Mouse (Mus musculus) midbrain, embryonic 10.5 days (tissue): ENCODE results near the gene Gm45234. TPM values are rescaled to one million over a fixed set of nuclear protein-coding genes. Genes with fewer than 3 reads are reported as not detected.
"Not testable (repeated sequence)": the region's sequence is repeated elsewhere in the genome, so short reads cannot be mapped to it uniquely, and the experiment has no call there.

ENCODE experiments used
- DNase-seq: peaks from one replicate; pipeline ENCODE4 v3.0.0-alpha.2; 2017; ENCODE audit warnings: low spot score
- H3K27ac ChIP-seq: fragments of 300-500 bp; sonication (generic); replicated peaks from 2 replicates; pipeline ENCODE4 v1.5.1; 2016; ENCODE audit warnings: mild to moderate bottlenecking
- H3K27me3 ChIP-seq: fragments of 300-500 bp; sonication (generic); 2 replicates; pipeline ENCODE4 v1.6.1; 2016; ENCODE audit warnings: low read depth, mild to moderate bottlenecking; ENCODE audit not compliant: poor library complexity, severe bottlenecking
- H3K36me3 ChIP-seq: fragments of 300-500 bp; sonication (generic); 2 replicates; pipeline ENCODE4 v1.6.1; 2016; ENCODE audit warnings: mild to moderate bottlenecking, moderate library complexity
- H3K4me1 ChIP-seq: fragments of 300-500 bp; sonication (generic); 2 replicates; pipeline ENCODE4 v1.6.1; 2016
- H3K4me3 ChIP-seq: fragments of 300-500 bp; sonication (generic); 2 replicates; pipeline ENCODE4 v1.5.1; 2016; ENCODE audit warnings: mild to moderate bottlenecking, moderate library complexity
- H3K9me3 ChIP-seq: fragments of 300-500 bp; sonication (generic); replicated peaks from 2 replicates; pipeline ENCODE4 v1.6.1; 2016; ENCODE audit warnings: mild to moderate bottlenecking
- WGBS: fragments of 180-500 bp; shearing (Covaris S2); methylation state at CpG from one replicate; pipeline ENCODE4 v1.1.7; 2016; 5-methylcytosine and 5-hydroxymethylcytosine counted together
- polyA plus RNA-seq: library from polyadenylated mRNA; unstranded; fragments of >200 nt; fragmentation: Nextera tagmentation; extraction: Ambion mirVana; gene quantifications from 2 replicates; pipeline ENCODE4 v1.2.1, GENCODE M21; 2016

The Gm45234 gene
- not detected in 2 replicates for polyA plus RNA-seq

DNA sequence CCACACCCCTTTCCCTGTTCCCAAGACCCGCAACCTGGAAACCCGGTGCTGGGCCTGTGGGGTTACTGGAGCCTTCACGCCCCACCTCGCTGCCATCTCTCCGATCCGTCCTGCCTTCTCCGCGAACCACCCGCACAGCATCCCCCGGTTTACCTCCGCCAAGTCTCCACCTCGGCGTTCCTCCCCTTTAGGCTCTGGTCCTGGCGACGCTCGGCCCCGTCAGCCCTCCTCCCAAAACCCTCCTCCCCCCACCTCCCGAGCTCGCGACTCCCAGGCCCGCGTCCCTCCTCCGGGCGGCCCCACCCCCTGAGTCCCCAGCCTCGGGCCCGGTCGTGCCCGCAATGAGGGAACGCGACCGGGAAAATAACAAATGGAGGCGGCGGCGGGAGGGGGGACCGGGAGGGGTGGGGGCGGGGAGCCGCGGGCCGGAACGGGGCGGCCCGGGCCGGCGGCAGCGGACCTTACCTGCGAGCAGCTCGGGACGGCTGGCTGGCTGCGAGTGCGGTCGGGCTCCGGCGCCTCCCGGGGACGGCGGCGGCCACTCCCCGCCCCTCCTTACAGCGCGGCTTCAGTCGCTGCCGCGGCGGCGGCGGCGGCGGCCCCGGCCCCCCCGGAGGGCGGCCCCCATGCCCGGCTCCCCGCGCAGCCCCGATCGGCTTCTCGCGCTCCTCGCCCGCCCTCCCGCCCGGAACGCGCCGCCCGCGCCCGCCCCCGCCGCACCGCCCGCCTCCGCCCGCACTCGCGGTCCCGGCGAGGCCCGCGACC, at the start of gene Gm45234, which contains the start of gene Atn1:
Gene Gm45234, minus strand, starts transcription at position 191 of the 765 bp plus-strand sequence.
Gene Atn1, minus strand, starts transcription at position 694 of the 765 bp plus-strand sequence.
- H3K4me3 ChIP-seq: peak within 1 kb of the TSS; percentile 90
- H3K9me3 ChIP-seq: no peaks in the 10 kb centered on the region
- under 1% methylated on average over 73 of the region's 100 CpGs for WGBS
- H3K4me1 ChIP-seq: peaks cover 54% of the 10 kb centered on the region
- H3K27me3 ChIP-seq: no peaks in the 10 kb centered on the region
- H3K27ac ChIP-seq: peak within 1 kb of the TSS; percentile 98
- H3K36me3 ChIP-seq: 0 out of 2 replicates have a peak, but pooled peaks cover 8% of the 10 kb centered on the region
- peak; percentile 81 for DNase-seq

DNA sequence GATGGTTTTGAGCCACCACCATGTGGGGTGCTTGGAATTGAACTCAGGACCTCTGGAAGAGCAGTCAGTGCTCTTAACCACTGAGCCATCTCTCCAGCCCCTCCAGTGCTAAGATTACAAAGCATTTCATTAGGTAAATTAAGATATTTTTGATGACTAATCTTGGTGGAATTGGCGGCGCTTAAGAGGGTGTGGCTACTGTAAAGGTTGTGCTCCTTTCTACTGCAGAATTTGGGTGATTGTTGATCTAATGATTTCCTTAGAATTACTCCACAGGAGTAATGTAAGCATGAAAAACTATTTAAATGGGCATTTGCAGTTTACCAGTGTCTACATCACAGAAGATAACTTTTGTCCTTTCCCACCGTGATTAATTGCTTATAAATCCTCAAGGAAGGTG, 48.5 kb upstream of the Gm45234 start:
- Histone ChIP-seq H3K4me1 (peaks cover 34% of the 10 kb centered on the region), H3K27ac (no peak overlapping the region), H3K9me3 (no peaks in the 10 kb centered on the region), H3K4me3 (no peak overlapping the region), H3K27me3 (no peaks in the 10 kb centered on the region), H3K36me3 (no peaks in the 10 kb centered on the region)
- WGBS: 89% methylated on average over 3 of the region's 3 CpGs
- no peak for DNase-seq

DNA sequence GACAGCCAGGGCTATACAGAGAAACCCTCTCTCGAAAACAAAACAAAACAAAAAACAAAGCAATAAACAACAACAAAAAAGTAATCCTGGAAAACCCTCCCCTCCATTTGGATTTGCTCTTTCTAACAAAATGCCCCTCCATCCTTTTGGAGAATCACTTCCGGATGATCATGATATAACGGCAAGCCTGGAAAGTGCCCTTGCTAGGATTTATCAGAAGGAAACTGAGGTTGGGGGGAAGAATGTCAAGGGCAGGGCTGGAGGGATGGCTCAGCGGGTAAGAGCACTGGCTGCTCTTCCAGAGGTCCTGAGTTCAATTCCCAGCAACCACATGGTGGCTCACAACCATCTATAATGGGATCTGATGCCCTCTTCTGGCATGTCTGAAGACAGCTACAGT, 47.9 kb upstream of the Gm45234 start:
- H3K4me3 ChIP-seq, H3K9me3 ChIP-seq, H3K27ac ChIP-seq, DNase-seq, H3K27me3 ChIP-seq, H3K36me3 ChIP-seq: not testable (repeated sequence)
- peaks cover 28% of the 10 kb centered on the region for H3K4me1 ChIP-seq
- 94% methylated on average over 4 of the region's 4 CpGs for WGBS

DNA sequence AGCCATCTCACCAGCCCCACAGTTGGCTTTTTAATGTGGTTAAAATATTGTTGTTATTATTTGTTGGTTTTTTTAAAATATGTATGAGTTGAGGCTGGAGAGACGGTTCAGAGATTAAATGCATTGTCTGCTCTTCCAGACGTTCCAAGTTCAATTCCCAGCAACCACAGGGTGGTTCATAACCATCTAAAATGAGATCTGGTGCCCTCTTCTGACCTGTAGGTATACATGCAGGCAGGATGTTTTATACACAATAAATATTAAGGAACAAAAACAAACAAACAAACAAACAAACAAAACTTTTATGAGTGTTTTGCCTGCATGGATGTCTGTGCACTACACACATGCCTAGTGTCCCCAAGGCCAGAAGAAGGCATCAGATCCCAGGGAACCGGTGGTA, 47.2 kb upstream of the Gm45234 start:
- Histone ChIP-seq H3K27me3 (no peaks in the 10 kb centered on the region), H3K9me3 (no peaks in the 10 kb centered on the region), H3K36me3 (no peaks in the 10 kb centered on the region), H3K4me1 (peaks cover 21% of the 10 kb centered on the region), H3K27ac (no peak overlapping the region), H3K4me3 (no peak overlapping the region)
- WGBS: 75% methylated on average over 3 of the region's 3 CpGs
- DNase-seq: no peak

DNA sequence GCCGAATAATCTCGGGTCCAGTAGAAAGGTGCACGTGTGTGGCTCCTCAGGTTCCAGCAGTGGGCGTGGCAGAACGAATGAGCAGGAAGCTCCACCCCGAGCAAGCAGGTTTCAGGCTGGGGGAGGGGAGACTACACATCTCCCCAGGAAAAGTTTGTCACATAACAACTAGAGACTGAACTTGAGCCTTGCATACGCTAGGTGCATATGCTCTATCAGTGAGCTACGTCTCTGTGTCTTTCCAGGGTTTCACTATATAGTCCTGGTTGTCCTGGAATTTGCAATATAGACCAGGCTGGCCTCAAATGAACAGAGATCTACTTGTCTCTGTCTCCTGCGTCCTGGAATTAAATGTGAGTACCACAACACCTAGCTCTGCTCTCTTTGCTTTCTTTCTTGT, 46.6 kb upstream of the Gm45234 start:
- 12% methylated on average over 6 of the region's 9 CpGs for WGBS
- H3K27me3 ChIP-seq, H3K4me3 ChIP-seq, H3K27ac ChIP-seq, H3K36me3 ChIP-seq, H3K9me3 ChIP-seq, DNase-seq: not testable (repeated sequence)
- H3K4me1 ChIP-seq: peaks cover 19% of the 10 kb centered on the region

DNA sequence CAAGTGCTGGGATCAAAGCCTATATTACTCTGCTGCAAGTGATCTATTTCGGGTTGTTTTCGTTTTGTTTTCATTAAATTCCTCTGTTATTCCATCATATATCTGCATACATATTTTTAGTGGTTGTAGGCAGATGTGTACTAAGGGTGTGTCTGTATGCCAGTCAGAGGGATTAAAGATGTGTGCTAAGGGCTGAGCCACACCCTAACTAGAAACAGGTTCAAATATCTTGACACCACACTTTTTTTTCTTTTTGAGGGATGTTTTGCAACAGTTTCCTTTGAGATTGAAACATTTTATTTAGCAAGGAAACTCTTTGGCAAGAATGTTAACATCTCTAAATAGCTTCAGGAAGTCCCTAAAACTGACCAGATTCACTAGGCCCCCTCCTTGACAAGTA, 40.4 kb upstream of the Gm45234 start:
- Histone ChIP-seq H3K36me3 (no peaks in the 10 kb centered on the region), H3K9me3 (no peaks in the 10 kb centered on the region), H3K4me3 (no peak overlapping the region), H3K4me1 (no peaks in the 10 kb centered on the region), H3K27me3 (no peaks in the 10 kb centered on the region), H3K27ac (no peak overlapping the region)
- 85% methylated on average over 2 of the region's 2 CpGs for WGBS
- no peak for DNase-seq

DNA sequence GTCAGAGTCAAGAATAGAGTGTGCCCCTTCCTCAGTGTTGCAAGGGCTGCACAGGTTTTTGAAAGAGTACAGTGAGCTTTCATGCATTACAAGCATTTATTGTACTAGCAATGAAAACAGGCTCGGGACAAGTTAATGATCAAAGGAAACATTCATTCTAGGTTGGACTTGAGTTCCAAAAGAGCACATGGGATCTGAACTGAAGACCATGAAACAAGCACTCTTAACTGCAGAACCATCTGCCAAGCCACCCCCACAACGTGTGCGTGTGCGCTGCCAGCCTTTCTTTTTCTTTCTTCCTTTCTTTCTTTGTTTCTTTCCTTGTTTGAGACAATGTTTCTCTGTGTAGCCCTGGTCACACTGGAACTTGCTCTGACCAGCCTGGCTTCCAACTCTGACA, 40.0 kb upstream of the Gm45234 start:
- DNase-seq: no peak
- no peaks in the 10 kb centered on the region for H3K4me1 ChIP-seq
- no peaks in the 10 kb centered on the region for H3K9me3 ChIP-seq
- no peak overlapping the region for H3K4me3 ChIP-seq
- no peaks in the 10 kb centered on the region for H3K27me3 ChIP-seq
- H3K27ac ChIP-seq: no peak overlapping the region
- WGBS: 88% methylated on average over 4 of the region's 4 CpGs
- H3K36me3 ChIP-seq: no peaks in the 10 kb centered on the region

DNA sequence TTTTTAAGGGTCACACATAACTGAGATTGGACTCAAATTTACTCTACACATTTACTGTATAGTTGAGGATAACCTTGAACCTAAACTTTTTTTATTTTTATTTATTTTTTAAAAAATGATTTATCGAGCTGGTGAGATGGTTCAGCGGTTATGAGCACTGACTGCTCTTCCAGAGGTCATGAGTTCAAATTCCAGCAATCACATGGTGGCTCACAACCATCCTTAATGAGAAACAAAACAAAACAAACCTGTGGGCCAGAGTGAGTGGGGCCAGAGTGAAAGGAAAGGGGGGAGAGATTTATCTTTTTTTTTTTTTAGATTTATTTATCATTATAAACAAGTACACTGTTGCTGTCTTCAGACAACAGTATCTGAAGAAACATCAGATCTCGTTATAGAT, 36.1 kb upstream of the Gm45234 start:
- Histone ChIP-seq H3K27ac (no peak overlapping the region), H3K4me1 (peaks cover 3% of the 10 kb centered on the region; the same call in 1 of the 2 replicates), H3K4me3 (no peak overlapping the region), H3K27me3 (no peaks in the 10 kb centered on the region), H3K9me3 (no peaks in the 10 kb centered on the region), H3K36me3 (no peaks in the 10 kb centered on the region)
- WGBS: 81% methylated on average over 3 of the region's 3 CpGs
- DNase-seq: no peak

DNA sequence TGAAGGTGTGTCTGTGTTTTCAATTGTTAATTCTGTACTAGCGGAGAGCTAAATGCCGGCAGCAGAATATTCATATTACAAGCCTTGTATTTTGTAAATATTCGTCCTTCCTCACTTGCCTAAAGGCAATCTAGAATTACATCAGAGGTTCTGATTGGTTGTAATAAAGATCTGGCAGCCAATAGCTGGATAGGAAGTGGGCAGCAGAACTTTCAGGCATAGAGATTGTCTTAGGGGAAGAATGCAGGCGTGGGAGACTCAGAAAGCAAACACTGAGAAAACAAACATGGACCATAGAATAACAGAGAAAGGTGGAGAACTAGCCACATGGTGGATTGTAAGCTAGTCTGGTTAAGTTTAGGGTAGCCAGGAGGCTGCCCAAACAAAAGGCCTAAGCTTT, 34.3 kb upstream of the Gm45234 start:
- Histone ChIP-seq H3K36me3 (no peaks in the 10 kb centered on the region), H3K9me3 (no peaks in the 10 kb centered on the region), H3K27ac (no peak overlapping the region), H3K27me3 (no peaks in the 10 kb centered on the region), H3K4me1 (peaks cover 3% of the 10 kb centered on the region; the same call in 1 of the 2 replicates), H3K4me3 (no peak overlapping the region)
- WGBS: 79% methylated on average over 4 of the region's 4 CpGs
- no peak for DNase-seq

DNA sequence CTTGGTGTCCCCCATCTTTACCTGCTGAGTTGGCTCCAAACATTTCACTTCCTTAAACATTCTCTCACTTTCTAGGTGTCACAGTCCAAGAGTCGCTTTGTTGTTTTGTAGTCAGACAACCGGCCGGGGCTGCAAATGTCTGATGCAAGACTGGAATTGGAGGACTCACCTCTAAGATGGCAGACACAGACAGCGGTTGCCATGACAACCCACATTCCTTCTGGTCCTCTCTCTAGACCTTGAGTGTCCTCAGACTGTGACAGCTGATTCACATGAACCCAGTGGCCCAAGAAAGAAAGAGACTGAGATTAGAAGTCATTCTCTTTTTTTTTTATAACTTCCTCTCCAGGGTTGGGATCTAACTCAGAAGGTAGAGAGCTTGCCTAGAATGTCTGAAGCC, 33.7 kb upstream of the Gm45234 start:
- WGBS: 90% methylated on average over 4 of the region's 4 CpGs
- Histone ChIP-seq H3K36me3 (no peaks in the 10 kb centered on the region), H3K27ac (no peak overlapping the region), H3K4me1 (peaks cover 3% of the 10 kb centered on the region; the same call in 1 of the 2 replicates), H3K9me3 (no peaks in the 10 kb centered on the region), H3K27me3 (no peaks in the 10 kb centered on the region), H3K4me3 (no peak overlapping the region)
- no peak for DNase-seq

DNA sequence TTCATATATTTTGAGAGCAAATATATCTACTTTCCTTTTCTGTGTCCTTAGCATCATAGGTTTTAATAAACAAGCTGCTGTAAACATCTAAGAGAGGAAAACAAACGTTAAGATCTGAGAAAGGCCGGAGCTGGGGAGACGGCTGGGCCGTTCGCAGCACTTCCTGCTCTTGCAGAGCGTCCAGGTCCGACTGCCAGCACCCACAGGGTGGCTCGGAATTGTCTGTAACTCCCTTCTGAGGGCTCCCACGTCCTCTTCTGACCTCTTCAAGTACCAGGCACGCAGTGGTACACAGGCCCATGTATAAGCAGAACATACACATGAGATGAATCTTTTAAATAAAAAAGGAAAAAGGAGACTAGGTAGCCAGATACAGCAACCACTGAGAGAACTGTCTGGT, 31.9 kb upstream of the Gm45234 start:
- no peaks in the 10 kb centered on the region for H3K9me3 ChIP-seq
- H3K27ac ChIP-seq: no peak overlapping the region
- H3K4me3 ChIP-seq: no peak overlapping the region
- DNase-seq: no peak
- 80% methylated on average over 10 of the region's 10 CpGs for WGBS
- peaks cover 7% of the 10 kb centered on the region for H3K4me1 ChIP-seq
- no peaks in the 10 kb centered on the region for H3K36me3 ChIP-seq
- no peaks in the 10 kb centered on the region for H3K27me3 ChIP-seq

DNA sequence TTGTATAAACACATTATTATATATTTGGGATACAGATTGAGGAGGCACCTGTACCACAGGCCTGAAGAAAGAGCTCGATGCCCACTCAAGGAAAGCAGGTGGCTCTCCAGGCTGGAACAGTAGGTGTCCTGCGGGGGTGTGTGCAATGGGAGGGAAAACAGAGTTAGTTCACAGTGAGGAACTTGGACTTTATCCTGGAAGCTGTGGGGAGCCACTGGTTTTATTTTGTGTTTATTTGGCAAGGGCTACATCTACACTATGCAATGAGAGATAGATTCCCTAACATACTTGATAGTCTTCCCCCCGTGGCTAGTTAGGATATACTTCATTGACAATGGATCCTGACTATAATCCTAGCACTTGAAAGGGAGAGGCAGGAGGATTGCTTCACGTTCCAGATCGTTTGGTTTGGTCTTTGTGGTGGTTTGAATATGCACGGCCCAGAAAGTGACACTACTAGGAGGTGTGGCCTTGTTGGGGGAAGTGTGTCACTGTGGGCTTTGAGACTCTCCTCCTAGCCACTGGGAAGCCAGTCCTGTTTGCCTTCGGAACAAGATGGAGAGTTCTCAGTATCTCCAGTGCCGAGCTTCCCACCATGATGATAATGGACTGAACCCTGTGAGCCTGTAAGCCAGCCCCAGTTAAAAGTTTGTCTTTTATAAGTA, 31.1 kb upstream of the Gm45234 start:
- Histone ChIP-seq H3K36me3 (no peaks in the 10 kb centered on the region), H3K4me1 (peaks cover 12% of the 10 kb centered on the region), H3K27ac (no peak overlapping the region), H3K9me3 (no peaks in the 10 kb centered on the region), H3K27me3 (no peaks in the 10 kb centered on the region), H3K4me3 (no peak overlapping the region)
- no peak for DNase-seq
- WGBS: 61% methylated on average over 8 of the region's 8 CpGs

DNA sequence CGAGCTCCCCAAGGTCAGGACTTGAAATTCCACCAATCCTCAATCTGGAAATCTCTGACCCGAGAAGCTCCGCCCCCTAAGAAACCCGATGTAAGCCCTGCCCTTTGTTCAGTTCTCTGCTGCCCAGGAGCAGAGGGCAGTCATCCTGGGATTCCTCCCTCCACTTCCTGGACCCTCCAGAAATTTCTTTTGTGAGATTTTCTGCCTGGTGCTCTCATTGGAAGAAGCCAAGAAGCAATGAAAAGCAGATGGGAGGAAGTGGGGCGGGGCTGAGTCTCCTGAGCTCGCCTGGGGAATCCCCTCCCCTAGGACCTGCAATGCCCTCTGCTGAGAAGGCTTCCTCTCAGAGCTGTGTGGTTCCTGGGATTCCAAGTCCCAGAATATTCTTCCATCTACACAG, 26.6 kb upstream of the Gm45234 start:
- 25% methylated on average over 6 of the region's 6 CpGs for WGBS
- peaks cover 24% of the 10 kb centered on the region for H3K27me3 ChIP-seq
- peak; percentile 51 for DNase-seq
- peaks cover 30% of the 10 kb centered on the region for H3K4me1 ChIP-seq
- H3K4me3 ChIP-seq: no peak overlapping the region
- no peaks in the 10 kb centered on the region for H3K9me3 ChIP-seq
- peak overlapping the region; percentile 64; the same call in 1 of the 2 replicates for H3K27ac ChIP-seq
- no peaks in the 10 kb centered on the region for H3K36me3 ChIP-seq
